Mouse (Mus musculus) ovary, adult 10 weeks (tissue): Measurements from ENCODE around the gene Tstd3. TPM values are rescaled to one million over a fixed set of nuclear protein-coding genes. Genes with fewer than 3 reads are reported as not detected.

Experiments used
- polyA plus RNA-seq: library from polyadenylated mRNA; stranded (reverse); fragments of 350-450 nt; fragmentation: Illumina TruSeq; extraction: RNeasy Lipid Tissue Mini Kit (QIAGEN cat#74804); gene quantifications from one replicate; pipeline ENCODE4 v1.2.3, GENCODE M21; 2014

Gene Tstd3
- 18.9 TPM for polyA plus RNA-seq

GRCm38 (mm10) chr4:21766863-21767304 lies at the start of gene Tstd3, which contains the start of gene Usp45:
Tstd3 (minus strand) TSS chr4:21767212.
Usp45 (plus strand) TSS chr4:21767156.

GRCm38 (mm10) chr4:21727615-21728165 lies 39.3 kb downstream of the Tstd3 start, which contains the start of gene Ccnc:
Ccnc (plus strand) TSS chr4:21727701.

Other genes starting within 250 kb of the Tstd3 start
- gene Prdm13, start 81.2 kb downstream of the Tstd3 start, polyA plus RNA-seq = not detected
- gene Ccnc, start 39.5 kb downstream of the Tstd3 start, polyA plus RNA-seq = 86.7 TPM
- gene Usp45, start 56 bp downstream of the Tstd3 start, polyA plus RNA-seq = 42.2 TPM
- gene Pnisr, start 80.4 kb upstream of the Tstd3 start, polyA plus RNA-seq = 92.6 TPM
- 17.0 TPM for gene Coq3, start 112.5 kb upstream of the Tstd3 start, polyA plus RNA-seq
- gene Faxc, start 164.1 kb upstream of the Tstd3 start, polyA plus RNA-seq = 10.1 TPM